Mouse (Mus musculus) frontal cortex, postnatal 36 days (tissue): ENCODE measurements around the gene Rerg.

Source experiments
- DNase-seq, 2 experiments: peaks; one replicate each; pipeline ENCODE4 v3.0.0; 2022; ENCODE audit warnings: low spot score in 2 of 2

Rerg gene

GRCm38 (mm10) chr6:137162481-137162880 lies 7.8 kb downstream of the Rerg start:
- no peak for DNase-seq

- no peak for DNase-seq
Observed at GRCm38 (mm10) chr6:137161491-137162088, 8.7 kb downstream of the Rerg start.

- DNase-seq: no peak
Observed at GRCm38 (mm10) chr6:137159372-137159926, 10.8 kb downstream of the Rerg start.

GRCm38 (mm10) chr6:137156437-137157219 lies 13.7 kb downstream of the Rerg start:
- DNase-seq: no peak

- no peak for DNase-seq
Observed at GRCm38 (mm10) chr6:137155196-137156137, 14.8 kb downstream of the Rerg start.

- no peak for DNase-seq
Observed at GRCm38 (mm10) chr6:137153021-137153420, 17.3 kb downstream of the Rerg start.

- no peak for DNase-seq
Observed at GRCm38 (mm10) chr6:137151015-137151414, 19.3 kb downstream of the Rerg start.

- DNase-seq: no peak
Observed at GRCm38 (mm10) chr6:137149833-137150232, 20.5 kb downstream of the Rerg start.

- no peak for DNase-seq
Observed at GRCm38 (mm10) chr6:137146910-137147309, 23.4 kb downstream of the Rerg start.

GRCm38 (mm10) chr6:137145611-137146010 lies 24.7 kb downstream of the Rerg start:
- no peak for DNase-seq

GRCm38 (mm10) chr6:137144958-137145535 lies 25.2 kb downstream of the Rerg start:
- DNase-seq: no peak

- no peak for DNase-seq
Observed at GRCm38 (mm10) chr6:137144526-137144840, 25.8 kb downstream of the Rerg start.

- no peak for DNase-seq
Observed at GRCm38 (mm10) chr6:137143818-137144525, 26.3 kb downstream of the Rerg start.

- DNase-seq: no peak
Observed at GRCm38 (mm10) chr6:137142796-137143195, 27.5 kb downstream of the Rerg start.

- no peak for DNase-seq
Observed at GRCm38 (mm10) chr6:137141247-137141820, 29.0 kb downstream of the Rerg start.

GRCm38 (mm10) chr6:137138822-137139221 lies 31.5 kb downstream of the Rerg start:
- no peak for DNase-seq

GRCm38 (mm10) chr6:137138391-137138790 lies 31.9 kb downstream of the Rerg start:
- no peak for DNase-seq

- no peak for DNase-seq
Observed at GRCm38 (mm10) chr6:137136401-137136800, 33.9 kb downstream of the Rerg start.

- no peak for DNase-seq
Observed at GRCm38 (mm10) chr6:137135506-137136391, 34.5 kb downstream of the Rerg start.

- no peak for DNase-seq
Observed at GRCm38 (mm10) chr6:137131794-137132193, 38.5 kb downstream of the Rerg start.
